Mouse (Mus musculus): ENCODE measurements around the gene Grk4. TPM values are rescaled to one million over a fixed set of nuclear protein-coding genes. Genes with fewer than 3 reads are reported as not detected.

Gene Grk4
- polyA plus RNA-seq, 1 experiment = 0.43 TPM

- H3K79me3 ChIP-seq (ENCODE audit: low read depth) = peaks cover 52% of the 10 kb centered on the region
- H3K27me3 ChIP-seq (ENCODE audit: control insufficient read depth, insufficient read depth, insufficient read length) = no peaks in the 10 kb centered on the region
- H3ac ChIP-seq (ENCODE audit: control insufficient read depth, insufficient read length, low read depth) = no peak overlapping the region
- TF ChIP-seq MYOD1 (IDR thresholded peaks at IDR 0.05; ENCODE audit: control insufficient read depth, insufficient read length, low read depth) (peak; percentile 85), FOSL1 (IDR thresholded peaks at IDR 0.05; ENCODE audit: insufficient read depth, low read length, poor library complexity, severe bottlenecking) (no peak), MYOG (IDR thresholded peaks at IDR 0.05; ENCODE audit: control insufficient read depth, extremely low read depth, insufficient read length) (no peak)
- no peak overlapping the region for H3K4me3 ChIP-seq (ENCODE audit: insufficient read depth, poor library complexity, severe bottlenecking)
- H3K36me3 ChIP-seq (ENCODE audit: control insufficient read depth, insufficient read depth) = no peaks in the 10 kb centered on the region
- peaks cover 88% of the 10 kb centered on the region for H3K79me2 ChIP-seq (ENCODE audit: control insufficient read depth, insufficient read depth)
Observed at GRCm38 (mm10) chr5:34772696-34773245, 112.6 kb downstream of the Grk4 start.

DNA sequence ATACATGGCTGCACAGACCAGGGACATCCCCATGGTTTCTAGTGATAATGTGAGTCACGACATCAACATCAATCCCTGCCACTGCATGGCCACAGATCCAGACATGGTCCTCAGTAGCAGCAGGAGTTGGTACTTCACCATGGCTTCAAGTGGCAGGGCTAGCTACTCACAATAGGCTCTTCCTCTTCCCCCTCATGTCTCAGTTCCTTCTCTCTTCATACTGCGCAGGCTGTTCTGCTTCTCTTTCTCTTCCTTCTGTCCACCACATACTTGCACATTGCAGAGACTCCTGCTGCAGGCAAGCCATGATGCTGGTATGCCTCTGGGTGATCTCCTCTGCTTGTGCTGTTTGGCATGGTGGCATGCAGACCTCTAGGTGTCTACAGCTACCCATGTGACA, 113.2 kb downstream of the Grk4 start:
- no peak for TF ChIP-seq MYOD1 (IDR thresholded peaks at IDR 0.05; ENCODE audit: control insufficient read depth, insufficient read length, low read depth)
- no peak for TF ChIP-seq CEBPB (IDR thresholded peaks at IDR 0.05; ENCODE audit: low read depth)
- no peak for TF ChIP-seq MYOG (IDR thresholded peaks at IDR 0.05; ENCODE audit: control insufficient read depth, extremely low read depth, insufficient read length)
- no peak for TF ChIP-seq FOSL1 (IDR thresholded peaks at IDR 0.05; ENCODE audit: insufficient read depth, low read length, poor library complexity, severe bottlenecking)
- TF ChIP-seq USF1 (IDR thresholded peaks at IDR 0.05; ENCODE audit: low read depth) = no peak
- TF ChIP-seq CTCF (IDR thresholded peaks at IDR 0.05; ENCODE audit: control insufficient read depth, insufficient read depth, insufficient read length) = no peak
- no peak for TF ChIP-seq MAX (IDR thresholded peaks at IDR 0.05)
- Histone ChIP-seq H3ac (ENCODE audit: control insufficient read depth, insufficient read length, low read depth) (no peak overlapping the region), H3K27me3 (ENCODE audit: control insufficient read depth, insufficient read depth, insufficient read length) (no peaks in the 10 kb centered on the region), H3K79me3 (ENCODE audit: low read depth) (peaks cover 50% of the 10 kb centered on the region), H3K36me3 (ENCODE audit: control insufficient read depth, insufficient read depth) (no peaks in the 10 kb centered on the region), H3K4me3 (ENCODE audit: insufficient read depth, poor library complexity, severe bottlenecking) (no peak overlapping the region), H3K79me2 (ENCODE audit: control insufficient read depth, insufficient read depth) (peaks cover 88% of the 10 kb centered on the region)

DNA sequence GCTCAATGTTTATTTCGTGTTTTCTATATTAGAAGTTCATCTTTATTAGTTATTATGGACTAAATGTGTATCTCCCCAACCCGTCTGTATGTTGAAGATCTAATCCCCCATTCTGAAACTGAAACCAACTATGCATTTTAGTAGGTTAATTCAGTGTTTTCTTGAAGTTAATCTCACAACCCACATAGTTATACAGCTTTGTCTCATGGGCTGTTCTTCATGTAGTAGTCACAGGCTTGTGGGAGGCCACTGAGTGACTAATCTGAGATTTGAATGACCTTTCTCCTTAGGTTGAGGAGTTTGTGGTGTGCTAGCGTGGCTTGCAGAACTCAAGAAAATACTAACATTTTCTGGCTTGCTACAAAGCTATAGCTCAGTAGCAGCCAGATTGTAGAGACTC, 124.8 kb downstream of the Grk4 start:
- Histone ChIP-seq H3K79me3 (ENCODE audit: low read depth) (peaks cover 13% of the 10 kb centered on the region), H3K36me3 (ENCODE audit: control insufficient read depth, insufficient read depth) (peaks cover 13% of the 10 kb centered on the region), H3K79me2 (ENCODE audit: control insufficient read depth, insufficient read depth) (peaks cover 12% of the 10 kb centered on the region), H3K27me3 (ENCODE audit: control insufficient read depth, insufficient read depth, insufficient read length) (no peaks in the 10 kb centered on the region), H3K4me3 (ENCODE audit: insufficient read depth, poor library complexity, severe bottlenecking) (no peak overlapping the region), H3ac (ENCODE audit: control insufficient read depth, insufficient read length, low read depth) (no peak overlapping the region)
- TF ChIP-seq MYOD1 (IDR thresholded peaks at IDR 0.05; ENCODE audit: control insufficient read depth, insufficient read length, low read depth) (no peak), MYOG (IDR thresholded peaks at IDR 0.05; ENCODE audit: control insufficient read depth, extremely low read depth, insufficient read length) (no peak), MAX (IDR thresholded peaks at IDR 0.05) (no peak), USF1 (IDR thresholded peaks at IDR 0.05; ENCODE audit: low read depth) (no peak), FOSL1 (IDR thresholded peaks at IDR 0.05; ENCODE audit: insufficient read depth, low read length, poor library complexity, severe bottlenecking) (no peak), CEBPB (IDR thresholded peaks at IDR 0.05; ENCODE audit: low read depth) (no peak), CTCF (IDR thresholded peaks at IDR 0.05; ENCODE audit: control insufficient read depth, insufficient read depth, insufficient read length) (no peak)

DNA sequence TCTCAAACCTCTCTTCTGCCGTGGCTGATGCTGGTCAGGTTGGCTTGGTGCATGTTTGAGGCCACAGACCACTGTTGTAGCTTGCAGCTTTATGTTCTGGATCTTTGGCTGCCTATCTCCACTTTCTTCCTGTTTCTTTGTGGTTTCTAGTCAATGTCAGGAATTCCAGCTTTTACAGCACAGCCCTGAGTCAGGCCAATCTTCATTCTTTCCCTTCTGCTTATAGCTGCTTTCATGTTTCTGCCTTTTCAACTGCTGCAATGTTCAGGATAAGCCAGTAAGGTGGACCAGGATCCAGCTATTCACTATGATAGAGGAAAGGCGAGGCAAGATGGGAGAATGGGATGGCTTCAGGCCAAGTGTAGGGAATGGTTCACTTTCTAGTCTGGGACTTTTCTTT, 131.0 kb downstream of the Grk4 start:
- Histone ChIP-seq H3K4me3 (ENCODE audit: insufficient read depth, poor library complexity, severe bottlenecking) (no peak overlapping the region), H3K79me2 (ENCODE audit: control insufficient read depth, insufficient read depth) (no peaks in the 10 kb centered on the region), H3K36me3 (ENCODE audit: control insufficient read depth, insufficient read depth) (peaks cover 30% of the 10 kb centered on the region), H3K27me3 (ENCODE audit: control insufficient read depth, insufficient read depth, insufficient read length) (no peaks in the 10 kb centered on the region), H3ac (ENCODE audit: control insufficient read depth, insufficient read length, low read depth) (no peak overlapping the region), H3K79me3 (ENCODE audit: low read depth) (peaks cover 3% of the 10 kb centered on the region)
- TF ChIP-seq MYOD1 (IDR thresholded peaks at IDR 0.05; ENCODE audit: control insufficient read depth, insufficient read length, low read depth) (no peak), MYOG (IDR thresholded peaks at IDR 0.05; ENCODE audit: control insufficient read depth, extremely low read depth, insufficient read length) (no peak), USF1 (IDR thresholded peaks at IDR 0.05; ENCODE audit: low read depth) (no peak), FOSL1 (IDR thresholded peaks at IDR 0.05; ENCODE audit: insufficient read depth, low read length, poor library complexity, severe bottlenecking) (no peak), CTCF (IDR thresholded peaks at IDR 0.05; ENCODE audit: control insufficient read depth, insufficient read depth, insufficient read length) (no peak), CEBPB (IDR thresholded peaks at IDR 0.05; ENCODE audit: low read depth) (no peak), MAX (IDR thresholded peaks at IDR 0.05) (no peak)

DNA sequence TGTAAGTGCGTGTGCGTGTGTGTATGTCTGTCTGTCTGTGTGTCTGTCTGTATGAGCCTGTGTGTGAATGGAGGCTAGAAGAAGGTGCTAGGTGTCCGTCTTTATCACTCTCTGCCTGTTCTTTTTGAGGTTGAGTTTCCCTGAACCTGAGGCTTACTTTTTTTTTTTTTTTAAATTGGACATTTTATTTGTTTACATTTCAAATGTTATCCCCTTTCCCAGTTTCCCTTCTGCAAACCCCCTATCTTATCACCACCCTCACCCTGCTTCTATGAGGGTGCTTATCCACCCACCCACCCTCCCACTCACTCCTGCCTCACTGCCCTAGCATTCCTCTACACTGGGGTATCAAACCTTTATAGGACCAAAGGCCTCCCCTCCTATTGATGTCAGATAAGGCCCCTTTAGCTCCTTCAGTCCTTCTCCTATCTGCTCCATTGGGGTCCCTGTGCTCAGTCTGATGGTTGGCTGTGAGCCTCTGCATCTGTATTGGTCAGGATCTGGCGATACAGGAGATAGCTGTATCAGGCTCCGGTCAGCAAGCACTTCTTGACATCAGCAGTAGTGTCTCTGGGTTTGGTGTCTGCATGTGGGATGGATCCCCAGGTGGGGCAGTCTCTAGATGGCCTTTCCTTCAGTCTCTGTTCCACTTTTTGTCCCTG, 140.2 kb downstream of the Grk4 start:
- Histone ChIP-seq H3K4me3 (ENCODE audit: insufficient read depth, poor library complexity, severe bottlenecking) (no peak overlapping the region), H3ac (ENCODE audit: control insufficient read depth, insufficient read length, low read depth) (no peak overlapping the region), H3K79me3 (ENCODE audit: low read depth) (no peaks in the 10 kb centered on the region), H3K79me2 (ENCODE audit: control insufficient read depth, insufficient read depth) (no peaks in the 10 kb centered on the region), H3K36me3 (ENCODE audit: control insufficient read depth, insufficient read depth) (peaks cover 47% of the 10 kb centered on the region), H3K27me3 (ENCODE audit: control insufficient read depth, insufficient read depth, insufficient read length) (no peaks in the 10 kb centered on the region)
- TF ChIP-seq CTCF (IDR thresholded peaks at IDR 0.05; ENCODE audit: control insufficient read depth, insufficient read depth, insufficient read length) (no peak), MAX (IDR thresholded peaks at IDR 0.05) (no peak), MYOG (IDR thresholded peaks at IDR 0.05; ENCODE audit: control insufficient read depth, extremely low read depth, insufficient read length) (no peak), FOSL1 (IDR thresholded peaks at IDR 0.05; ENCODE audit: insufficient read depth, low read length, poor library complexity, severe bottlenecking) (no peak), CEBPB (IDR thresholded peaks at IDR 0.05; ENCODE audit: low read depth) (no peak), USF1 (IDR thresholded peaks at IDR 0.05; ENCODE audit: low read depth) (no peak), MYOD1 (IDR thresholded peaks at IDR 0.05; ENCODE audit: control insufficient read depth, insufficient read length, low read depth) (no peak)

Small RNA genes lying within 50 kb of the gene (microRNA-seq; reads per million reads assigned to microRNA genes)
- gene Mir467g (ENCODE audit: borderline microRNAs expressed) = not detected

Other genes with a start within 250 kb of the Grk4 start
- 9.3 TPM for gene Tnip2, start 146.4 kb upstream of the Grk4 start, polyA plus RNA-seq (2012; fragmentation: generic; extraction: Trizol)
- gene Sh3bp2, start 134.5 kb upstream of the Grk4 start, polyA plus RNA-seq (2012; fragmentation: generic; extraction: Trizol) = 10.2 TPM
- gene Add1, start 86.7 kb upstream of the Grk4 start, polyA plus RNA-seq (2012; fragmentation: generic; extraction: Trizol) = 151 TPM
- 69.3 TPM for gene Mfsd10, start 23.2 kb upstream of the Grk4 start, polyA plus RNA-seq (2012; fragmentation: generic; extraction: Trizol)
- 24.4 TPM for gene Nop14, start 231 bp upstream of the Grk4 start, polyA plus RNA-seq (2012; fragmentation: generic; extraction: Trizol)
- gene Htt, start 101.4 kb downstream of the Grk4 start, polyA plus RNA-seq (2012; fragmentation: generic; extraction: Trizol) = 8.0 TPM
- gene Msantd1, start 247.6 kb downstream of the Grk4 start, polyA plus RNA-seq (2012; fragmentation: generic; extraction: Trizol) = not detected

All from C2C12 (cell line).